Mouse (Mus musculus) spleen, adult 18-20 months (tissue): ENCODE measurements around the gene Trim44.

ENCODE experiments used
- DNase-seq, 2 experiments: peaks; one replicate each; pipeline ENCODE4 v3.0.0; 2022; ENCODE audit warnings: mixed read lengths in 2 of 2

Gene Trim44

DNA sequence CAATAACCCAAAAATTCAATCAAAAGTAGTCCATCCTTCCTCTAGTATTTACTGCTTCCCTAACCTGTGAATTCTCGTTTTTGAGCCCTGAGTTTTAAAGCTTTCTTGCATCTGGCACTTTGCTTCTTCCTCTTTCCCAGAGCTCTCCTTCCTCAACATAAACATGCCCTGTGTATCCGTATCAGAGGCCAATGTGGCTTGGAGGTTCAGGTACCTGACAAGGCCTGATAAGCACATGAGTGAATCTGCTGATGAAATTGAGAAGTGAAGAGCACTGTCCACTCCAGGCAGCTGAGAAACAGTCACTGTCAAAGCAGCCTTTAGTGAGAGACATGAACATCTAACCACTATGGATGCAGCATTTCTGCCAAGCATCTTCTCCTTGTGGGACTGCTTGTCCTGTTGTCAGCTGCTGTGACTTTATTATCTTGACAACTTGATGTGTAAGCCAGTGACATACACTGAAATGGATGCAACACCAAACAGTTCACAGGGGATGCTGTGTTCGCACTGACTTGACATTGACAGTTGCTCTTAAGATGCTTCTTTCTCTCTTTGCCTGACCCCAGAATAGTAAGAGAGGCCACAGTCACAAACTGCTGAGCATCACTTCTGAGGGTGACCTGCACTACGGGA lies 42.9 kb downstream of the Trim44 start:
- DNase-seq = no peak

DNA sequence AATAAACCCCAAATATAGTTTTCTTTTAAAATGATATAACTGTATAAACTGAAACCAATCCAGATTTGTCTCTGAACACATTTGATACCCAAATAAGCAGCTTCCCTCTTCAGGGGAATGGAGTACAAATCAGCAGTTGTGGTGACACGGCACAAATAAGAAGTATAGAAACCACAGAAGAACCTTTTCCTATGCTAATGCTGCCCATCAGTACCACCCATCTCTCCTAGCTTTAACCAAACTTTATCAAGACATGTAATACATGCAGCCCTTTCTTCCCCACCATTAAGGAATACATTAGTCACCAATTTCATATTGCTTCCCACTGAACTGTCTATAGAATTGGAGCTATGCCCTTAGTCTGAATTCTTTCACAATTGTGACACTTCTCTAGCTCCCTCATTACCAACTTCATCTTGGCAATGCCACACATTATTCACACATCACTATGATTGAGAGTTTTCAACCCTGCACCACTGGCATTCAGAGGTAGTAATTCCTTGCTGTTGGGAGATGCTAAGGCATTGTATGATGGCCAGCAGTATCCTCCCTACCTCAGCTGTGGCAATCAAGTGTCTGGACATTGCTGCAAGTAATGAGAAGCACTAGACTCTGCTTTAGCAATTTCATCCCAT lies 44.6 kb downstream of the Trim44 start:
- DNase-seq = no peak

DNA sequence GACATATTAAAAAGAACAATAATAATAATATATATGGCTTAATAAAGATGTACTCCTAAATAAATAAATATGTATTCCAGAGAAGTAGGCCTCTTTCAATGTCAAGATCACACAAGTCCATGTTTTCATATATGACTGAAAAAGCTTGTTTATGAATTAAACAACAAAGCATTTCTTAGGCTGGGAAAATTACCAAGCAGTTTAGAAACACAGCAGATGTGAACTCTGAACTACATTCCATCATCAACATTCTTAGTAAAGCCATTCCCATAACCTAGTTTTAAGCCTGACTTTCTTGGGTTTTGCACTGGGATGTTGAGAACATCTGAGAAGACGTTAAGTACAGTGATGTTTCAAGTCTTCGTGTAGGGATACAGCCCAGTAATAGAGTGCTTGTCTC lies 45.4 kb downstream of the Trim44 start:
- no peak for DNase-seq

DNA sequence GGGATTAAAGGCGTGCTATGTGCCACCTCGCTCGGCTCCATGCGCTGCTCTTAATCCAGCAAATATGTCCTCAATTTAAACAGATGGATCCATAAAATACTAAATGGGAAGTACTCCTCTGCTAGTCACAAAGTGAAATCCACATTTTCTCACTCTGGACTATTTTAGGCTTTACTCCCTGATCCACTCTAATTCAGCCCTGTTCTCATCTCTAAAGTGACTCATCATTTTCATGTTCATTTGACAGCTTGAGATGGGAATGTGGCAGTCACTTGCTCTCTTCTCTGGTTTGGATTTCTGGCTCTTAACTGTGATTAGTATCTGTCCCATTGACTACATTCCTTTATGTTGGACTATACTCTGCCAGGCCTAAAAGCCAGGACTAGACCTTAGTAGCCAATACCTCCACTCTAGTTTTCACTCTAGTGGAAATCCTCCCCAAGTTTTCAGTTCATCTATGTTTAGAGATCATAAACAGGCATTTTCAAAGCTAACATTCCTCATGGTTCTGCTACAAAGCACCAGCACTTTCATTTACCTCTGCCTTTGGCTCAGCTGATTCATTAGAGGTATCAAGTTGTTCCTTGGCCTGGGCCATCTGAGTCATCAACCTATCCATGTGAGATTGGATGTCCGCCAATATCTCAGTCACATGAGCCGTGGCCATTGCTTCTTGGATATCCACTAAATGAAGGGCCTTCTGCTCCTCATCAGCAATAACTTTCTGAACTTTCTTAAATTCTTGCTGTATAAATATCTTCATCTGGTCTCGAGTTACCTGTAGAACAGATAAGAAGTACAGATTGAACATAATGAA lies 50.5 kb downstream of the Trim44 start:
- DNase-seq = no peak

DNA sequence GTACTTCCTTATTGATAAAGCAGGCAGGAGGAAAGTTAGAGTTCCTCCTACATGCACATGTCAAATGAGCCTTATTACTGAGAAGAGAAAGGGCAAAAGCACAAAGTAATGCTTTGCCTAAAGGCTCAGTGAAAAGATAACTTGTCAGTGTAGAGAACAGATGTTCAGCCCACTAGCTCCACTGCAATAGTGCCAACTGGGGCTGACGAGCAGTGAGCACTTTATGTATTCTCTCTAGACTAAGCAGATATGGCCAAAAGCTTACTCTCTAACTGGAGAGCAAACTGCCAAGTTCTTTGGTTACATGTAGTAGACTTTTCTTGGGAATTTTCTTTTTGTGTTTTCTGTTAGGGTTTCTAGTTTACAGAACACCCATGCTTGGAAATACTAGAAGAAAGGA lies 53.6 kb downstream of the Trim44 start:
- no peak for DNase-seq

DNA sequence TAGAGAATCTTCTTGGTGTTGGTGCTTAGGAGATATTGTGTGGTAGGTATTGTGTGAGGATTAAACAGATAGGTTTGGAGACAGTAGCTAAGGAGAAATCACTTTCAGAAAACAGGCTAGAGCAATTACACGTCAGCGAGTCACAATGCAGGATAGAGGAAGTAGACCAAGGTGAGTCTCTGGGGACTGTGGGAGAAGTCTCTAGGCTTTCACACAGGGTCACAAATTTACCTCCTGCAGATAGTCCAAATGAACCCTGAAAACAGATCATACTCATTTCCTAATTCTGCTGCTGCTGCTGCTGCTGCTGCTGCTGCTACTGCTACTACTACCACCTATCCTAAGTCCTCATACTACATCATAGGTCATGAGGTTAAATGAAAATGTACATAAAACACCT lies 66.2 kb downstream of the Trim44 start:
- no peak for DNase-seq

DNA sequence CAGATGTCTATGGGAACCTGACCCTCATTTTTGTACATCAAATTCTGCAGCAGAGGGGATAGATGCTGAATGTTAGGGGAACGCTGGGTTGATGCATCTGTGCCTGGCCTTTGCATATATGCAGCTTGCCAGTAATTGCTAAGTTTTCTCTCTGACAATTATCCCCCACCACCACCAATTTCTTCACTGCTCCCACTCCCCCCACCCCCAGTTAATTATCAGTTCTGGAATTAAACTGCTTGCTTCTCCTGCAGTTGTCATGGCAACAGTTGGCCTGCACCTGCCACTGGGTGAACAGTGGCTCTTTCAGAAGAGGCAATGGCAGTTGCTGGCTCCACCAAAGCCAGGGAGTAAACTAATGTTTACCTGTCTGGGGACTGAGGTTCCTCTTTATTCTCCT lies 70.8 kb downstream of the Trim44 start:
- no peak for DNase-seq

DNA sequence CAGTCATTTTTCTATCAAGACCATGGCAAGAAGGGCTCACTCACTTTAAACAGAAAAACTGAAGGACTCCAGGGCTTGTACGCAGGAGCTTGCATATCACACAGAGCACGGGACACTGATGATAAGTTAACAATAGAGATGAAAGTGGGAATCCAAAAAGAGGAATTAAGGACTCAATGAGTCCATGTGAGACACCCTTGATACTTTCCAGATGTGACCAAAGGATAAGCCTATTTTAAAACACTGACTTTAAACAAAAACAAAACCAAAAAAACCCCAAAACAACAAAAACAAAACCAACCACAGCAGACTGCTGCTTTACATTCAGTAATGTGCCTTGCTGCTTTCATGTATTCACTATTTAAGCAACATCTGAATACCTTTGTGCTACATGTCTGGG lies 75.7 kb downstream of the Trim44 start:
- DNase-seq = no peak

DNA sequence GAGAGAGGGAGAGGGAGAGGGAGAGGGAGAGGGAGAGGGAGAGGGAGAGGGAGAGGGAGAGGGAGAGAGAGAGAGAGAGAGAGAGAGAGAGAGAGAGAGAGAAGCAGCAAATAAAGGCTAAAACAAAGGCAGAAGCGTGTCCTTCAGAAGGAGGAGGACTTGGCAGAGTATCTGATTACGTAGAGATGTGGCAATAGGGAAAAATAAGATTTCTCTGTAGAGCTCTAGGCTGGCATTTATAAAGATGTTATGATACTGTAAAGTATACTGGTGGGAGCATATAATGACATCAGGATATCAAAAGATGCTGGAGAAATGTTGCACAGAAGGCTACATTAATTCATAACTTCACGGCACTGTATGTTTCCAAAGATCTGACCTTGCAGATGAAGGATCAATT lies 76.5 kb downstream of the Trim44 start:
- no peak for DNase-seq

DNA sequence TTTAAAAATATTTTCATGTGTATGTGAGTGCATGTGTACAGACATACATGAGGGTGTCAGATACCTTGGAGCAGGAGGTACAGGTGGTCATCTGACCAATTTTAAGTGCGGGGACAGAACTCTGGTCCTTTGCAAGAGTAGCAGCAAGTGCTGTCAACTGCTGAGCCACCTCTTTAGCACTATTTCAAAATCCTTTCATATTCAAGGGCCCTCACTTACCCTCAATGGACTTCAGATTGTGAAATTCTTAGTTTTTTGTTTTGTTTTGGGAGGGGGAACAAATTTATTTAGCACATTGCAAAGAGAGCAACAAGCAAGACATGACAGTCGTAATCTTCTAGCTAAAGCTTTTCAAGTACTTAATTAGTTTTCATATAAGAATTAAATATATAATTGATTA lies 81.7 kb downstream of the Trim44 start:
- DNase-seq = no peak

DNA sequence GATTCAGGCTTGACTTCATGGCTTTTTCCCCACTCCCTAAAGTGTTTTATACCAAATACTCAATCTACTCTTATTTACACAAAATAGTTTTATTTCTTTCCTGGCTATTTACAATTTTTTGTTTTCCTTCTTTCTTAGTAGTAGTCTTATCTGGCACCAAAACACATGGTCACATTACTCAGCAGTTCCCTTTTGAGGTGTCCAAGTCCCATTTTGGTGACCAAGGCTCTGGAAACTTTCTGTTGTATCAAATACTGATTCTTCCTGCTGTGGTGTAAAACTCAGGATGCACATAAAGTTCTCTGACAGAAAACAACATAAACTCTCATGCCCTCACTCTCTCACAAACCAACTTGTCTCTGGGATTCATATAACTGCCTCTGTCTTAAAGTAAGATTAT lies 83.3 kb downstream of the Trim44 start:
- no peak for DNase-seq

DNA sequence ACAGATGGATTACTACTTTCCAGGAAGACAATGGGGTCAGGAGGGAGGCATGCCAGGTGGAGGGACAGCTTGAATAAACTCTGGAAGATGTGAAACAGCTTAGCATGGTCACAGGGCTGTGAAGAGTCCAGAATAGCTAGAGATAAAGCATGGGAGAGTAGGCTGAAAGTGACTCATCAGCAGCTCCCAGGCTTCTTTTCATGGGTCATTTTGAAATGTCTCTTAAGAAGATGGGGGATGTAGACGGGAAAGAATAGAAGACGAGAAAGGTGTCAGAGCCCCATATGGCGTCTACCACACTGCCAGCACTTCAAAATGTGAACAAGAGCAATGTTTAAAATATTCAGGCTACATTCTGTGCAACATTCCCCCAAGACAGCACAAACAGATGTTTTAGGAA lies 91.1 kb downstream of the Trim44 start:
- no peak for DNase-seq

DNA sequence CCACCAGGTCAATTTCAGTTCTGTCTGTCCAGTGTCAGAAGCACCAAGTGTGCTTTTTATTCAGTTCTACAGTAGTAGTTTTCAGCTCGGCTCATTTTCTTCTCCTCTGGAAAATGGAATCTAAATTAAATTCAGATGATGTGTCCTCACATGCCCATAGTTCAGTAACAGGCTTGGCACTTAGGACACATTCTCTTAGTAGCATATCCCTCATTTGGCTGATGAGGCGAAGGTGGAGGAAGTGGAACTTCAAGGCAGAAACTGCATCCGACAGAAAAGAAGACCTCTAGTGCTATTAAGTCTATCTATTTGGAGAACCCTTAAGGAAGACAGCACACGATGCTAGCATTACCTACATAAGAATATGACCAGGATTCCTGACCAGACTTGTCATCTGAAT lies 92.5 kb downstream of the Trim44 start:
- DNase-seq = no peak

DNA sequence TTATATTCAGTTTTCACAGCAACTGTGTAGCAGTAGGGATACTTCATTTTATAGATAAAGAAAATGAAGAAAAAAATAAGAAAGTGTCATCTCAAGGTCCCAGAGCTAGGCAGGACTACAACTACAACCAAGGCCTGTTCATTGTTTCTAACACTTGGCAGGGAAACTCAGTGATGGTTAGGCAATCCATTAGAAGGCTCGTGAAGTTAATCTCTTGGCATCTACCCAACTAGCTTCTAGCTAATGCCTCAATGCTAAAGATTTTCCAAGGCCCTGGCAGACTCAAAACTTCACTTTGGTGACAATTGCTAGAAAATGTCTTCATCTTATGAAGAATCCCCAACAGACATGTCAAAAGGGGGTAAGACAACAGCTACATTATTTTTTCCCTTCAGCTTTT lies 93.0 kb downstream of the Trim44 start:
- no peak for DNase-seq

DNA sequence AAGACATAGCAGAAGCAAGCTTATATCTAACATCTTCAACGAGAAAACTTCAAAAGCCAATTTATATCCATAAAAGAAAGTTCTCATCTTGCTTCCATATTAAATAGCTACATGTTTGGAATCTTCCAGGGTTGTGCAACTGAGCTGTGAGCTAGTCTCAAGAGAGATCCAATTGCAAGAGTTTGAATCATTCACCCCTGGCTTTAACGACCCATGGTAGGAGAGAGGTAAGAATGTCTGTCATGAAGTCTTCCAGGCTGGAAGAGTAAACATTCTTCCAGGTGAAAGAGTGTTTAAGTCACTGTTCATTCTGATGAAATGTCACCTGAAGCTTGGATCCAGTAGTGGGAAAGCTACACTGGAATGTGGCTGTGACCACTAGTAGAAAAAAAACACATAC lies 93.6 kb downstream of the Trim44 start:
- no peak for DNase-seq

DNA sequence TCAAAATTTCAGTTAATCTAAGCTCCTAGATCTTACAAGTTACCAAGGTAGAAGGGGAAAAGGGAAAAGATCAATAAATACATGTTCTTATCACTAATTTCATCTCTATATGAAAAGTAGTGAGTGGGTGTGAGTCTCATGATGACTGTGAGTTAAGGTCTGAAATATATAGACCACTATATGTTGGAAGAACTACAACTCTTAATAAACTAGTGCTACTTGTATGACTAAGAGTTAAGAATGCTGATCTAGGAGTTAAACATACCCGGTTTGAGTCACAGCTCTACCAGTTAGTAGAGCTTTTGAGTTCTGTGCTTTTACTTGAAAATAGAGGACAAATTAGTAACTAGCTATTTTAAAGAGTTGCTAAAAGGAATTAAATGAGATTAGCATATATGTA lies 94.7 kb downstream of the Trim44 start:
- no peak for DNase-seq

DNA sequence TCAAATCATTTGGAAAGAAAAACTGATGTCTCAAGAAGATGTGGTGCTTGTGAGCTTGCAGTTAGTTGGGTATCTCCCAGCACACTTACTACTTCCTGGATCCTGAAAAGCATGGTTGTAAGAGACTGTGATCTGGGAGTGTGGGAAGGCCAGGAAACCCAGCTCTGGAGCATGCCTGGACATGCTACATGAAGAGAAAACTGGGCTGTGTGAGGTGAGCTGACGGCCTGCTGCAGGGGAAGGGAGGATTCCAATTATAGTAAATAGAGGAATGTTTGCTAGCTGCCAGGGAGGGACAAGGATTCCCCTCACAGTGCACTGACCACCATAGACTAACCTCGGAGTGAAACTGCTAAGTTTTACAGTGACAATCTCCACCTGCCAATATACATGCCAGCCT lies 104.4 kb downstream of the Trim44 start:
- no peak for DNase-seq

DNA sequence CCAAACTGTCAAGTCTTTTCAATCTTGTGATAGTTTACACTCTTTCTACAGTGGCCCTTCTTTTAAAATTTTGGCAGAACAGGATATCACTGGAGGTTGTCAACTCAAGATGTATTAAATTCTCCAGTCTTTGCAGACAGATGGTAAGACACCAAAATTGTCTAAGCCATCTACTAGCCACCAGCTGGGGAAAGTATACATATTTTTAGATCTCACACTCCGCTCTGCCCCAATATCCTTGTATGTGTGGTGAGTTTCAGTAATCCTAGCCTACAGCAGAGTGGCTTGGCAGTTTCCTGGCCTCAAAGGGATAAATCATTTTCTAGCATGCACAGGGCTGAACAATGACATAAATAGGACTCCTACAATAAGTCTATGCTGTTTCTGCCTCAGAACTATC lies 105.1 kb downstream of the Trim44 start:
- no peak for DNase-seq

DNA sequence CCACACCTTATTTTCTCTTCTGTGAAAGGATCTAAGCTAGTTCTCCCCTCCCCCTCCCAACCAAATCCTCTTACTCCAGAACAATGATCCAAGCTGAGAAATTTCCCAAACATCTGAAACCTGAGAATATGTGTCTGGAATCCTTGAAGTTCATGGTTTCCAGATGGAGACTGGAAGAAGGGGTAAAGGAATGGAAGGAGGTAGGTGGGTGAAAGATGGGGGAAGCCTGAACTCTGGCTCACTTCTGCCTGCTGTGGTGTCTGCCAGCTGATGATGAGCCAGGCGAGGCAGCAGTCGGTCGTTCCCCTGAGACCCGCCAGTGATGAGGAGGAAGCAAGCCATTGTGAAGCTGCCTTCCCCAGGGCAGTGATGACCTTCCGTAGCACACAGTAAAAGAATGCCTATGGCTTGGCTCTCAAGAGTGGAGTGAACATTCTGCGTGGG lies 112.8 kb downstream of the Trim44 start:
- DNase-seq = peak; percentile 16 to 34

DNA sequence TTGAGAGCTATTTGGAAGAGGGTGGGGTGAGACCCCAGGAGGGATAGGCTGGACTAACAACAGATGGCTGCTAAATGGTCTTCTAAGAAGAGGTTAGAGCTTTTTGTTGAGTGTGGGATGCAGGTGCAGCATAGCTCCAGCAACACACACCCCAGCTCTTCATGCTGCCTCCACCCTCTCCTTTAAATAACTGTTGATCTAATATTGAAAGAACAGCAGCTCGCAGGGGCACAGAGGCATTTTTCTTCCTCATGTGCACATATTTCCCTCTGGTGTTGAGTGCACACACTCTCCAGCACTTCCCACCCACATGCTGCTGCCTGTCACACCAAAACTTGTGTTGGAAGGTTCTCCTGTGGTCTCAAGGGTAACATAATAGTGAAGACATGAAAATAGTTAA lies 114.4 kb downstream of the Trim44 start:
- no peak for DNase-seq

DNA sequence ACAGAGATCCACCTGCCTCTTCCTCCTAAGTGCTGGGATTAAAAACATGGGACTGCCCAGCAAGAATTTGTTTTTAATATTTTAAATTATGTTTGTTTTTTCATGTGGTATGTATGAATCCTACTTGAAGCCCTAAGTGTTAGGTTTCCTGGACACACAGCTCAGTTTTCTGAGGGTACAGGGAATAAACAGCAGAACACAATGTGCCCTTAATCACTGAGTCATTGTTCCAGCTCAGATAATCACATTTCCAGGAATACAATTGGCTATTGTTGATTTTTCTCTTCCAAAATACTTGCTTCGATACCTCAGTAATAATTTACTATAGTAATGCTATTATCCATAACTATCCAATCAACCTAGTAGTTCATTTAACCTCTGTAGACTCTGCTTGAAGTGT lies 115.6 kb downstream of the Trim44 start:
- no peak for DNase-seq

DNA sequence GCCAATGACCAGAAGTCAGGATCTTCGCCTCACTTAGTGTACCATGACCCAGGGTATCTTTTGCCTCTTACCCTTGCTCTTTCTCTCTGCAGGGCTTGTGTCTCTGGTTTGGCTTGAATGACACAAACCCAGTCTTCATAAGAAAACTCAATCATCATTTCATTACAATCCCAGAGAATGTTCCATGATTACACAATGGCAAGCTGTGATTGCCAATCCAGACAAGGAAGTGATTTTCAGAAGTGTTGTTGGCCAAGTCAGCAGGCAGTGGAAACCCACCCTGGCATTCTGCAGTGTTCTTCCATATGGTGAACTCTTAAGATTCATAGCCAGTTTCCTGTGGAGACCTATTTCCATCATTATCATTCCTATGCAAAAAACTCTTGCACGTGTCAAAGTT lies 116.1 kb downstream of the Trim44 start:
- DNase-seq = no peak

DNA sequence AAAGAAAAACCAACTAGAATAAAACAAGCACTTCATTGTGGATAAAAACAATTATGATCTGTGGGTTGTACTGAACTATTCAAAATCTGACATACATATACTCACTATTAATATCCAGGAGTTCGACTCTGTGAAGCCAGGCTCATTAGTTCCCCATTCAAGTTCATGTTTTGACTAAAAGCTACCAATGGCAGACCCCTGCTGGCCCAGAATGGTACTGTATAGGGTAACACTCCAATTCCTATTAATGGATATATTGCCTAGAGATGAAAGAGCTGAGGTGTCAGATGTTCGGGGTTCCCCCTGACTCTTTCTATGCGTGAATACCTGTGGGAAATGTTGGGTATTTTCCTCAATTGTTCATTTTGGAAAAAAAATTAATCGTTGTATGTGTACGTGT lies 117.6 kb downstream of the Trim44 start:
- DNase-seq = peak; percentile 15 to 74

DNA sequence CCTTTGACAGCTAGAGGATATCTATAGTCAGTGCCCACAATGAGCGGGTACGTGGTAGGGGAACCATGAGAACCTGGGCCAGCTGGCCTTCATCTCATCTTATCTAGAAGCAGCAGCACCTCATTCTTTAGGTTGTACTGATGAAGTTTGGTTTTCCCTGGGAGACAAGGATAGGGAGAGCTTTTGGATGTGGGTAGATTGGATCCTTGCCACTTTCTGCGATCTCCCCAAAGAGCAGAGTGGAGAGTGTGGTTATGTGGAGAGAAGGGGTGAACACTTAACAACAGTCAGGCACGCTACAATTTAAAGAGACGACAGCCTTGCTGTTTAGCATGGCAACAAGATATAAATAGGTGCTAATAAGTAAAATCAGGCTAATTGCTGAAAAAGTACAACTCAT lies 119.0 kb downstream of the Trim44 start:
- DNase-seq = no peak
